Mouse (Mus musculus) cerebellum, adult 2 months (tissue): ENCODE measurements around the gene Olfm2. TPM values are rescaled to one million over a fixed set of nuclear protein-coding genes. Genes with fewer than 3 reads are reported as not detected.
A peak's percentile ranks its signal among the peaks of the same experiment; 100 is the strongest.

Experiments
- DNase-seq, 2 experiments: peaks; one replicate each; pipeline ENCODE4 v3.0.0; 2021
- H3K27ac ChIP-seq: fragments of 200-500 bp; 2 replicates; pipeline ENCODE4 v1.5.1; 2012; ENCODE audit warnings: low read length, control low read depth, inconsistent platforms; ENCODE audit not compliant: insufficient read depth
- H3K27me3 ChIP-seq: fragments of 200-500 bp; 2 replicates; pipeline ENCODE4 v1.6.1; 2012; ENCODE audit warnings: inconsistent platforms, mild to moderate bottlenecking, low read length, moderate library complexity; ENCODE audit not compliant: control insufficient read depth, insufficient read depth
- H3K4me1 ChIP-seq: fragments of 200-500 bp; 2 replicates; pipeline ENCODE4 v1.6.1; 2011; ENCODE audit warnings: low read length; ENCODE audit not compliant: control insufficient read depth, insufficient read depth
- H3K4me3 ChIP-seq: fragments of 200-500 bp; replicated peaks from 2 replicates; pipeline ENCODE3; 2011; ENCODE audit warnings: mild to moderate bottlenecking, low read depth, low read length, control low read depth; ENCODE audit not compliant: insufficient read depth
- CTCF ChIP-seq: fragments of 200-500 bp; IDR thresholded peaks from 2 replicates; pipeline ENCODE4 v1.5.1; 2011; ENCODE audit warnings: low read depth, mild to moderate bottlenecking, control low read depth, low read length, moderate library complexity, borderline replicate concordance; ENCODE audit not compliant: insufficient read depth
- POLR2A ChIP-seq: fragments of 200-500 bp; IDR thresholded peaks from 2 replicates; pipeline ENCODE4 v1.6.1; 2011; ENCODE audit warnings: low read length, control low read depth, borderline replicate concordance; ENCODE audit not compliant: insufficient read depth
- WGBS: fragments of 180-500 bp; shearing (Covaris S2); methylation state at CpG from one replicate; pipeline ENCODE4 v1.1.7; 2018; 5-methylcytosine and 5-hydroxymethylcytosine counted together
- polyA plus RNA-seq: library from polyadenylated mRNA; depleted of rRNA; stranded (reverse); fragments of >200 nt; gene quantifications from 2 replicates; pipeline ENCODE4 v1.2.3, GENCODE M21; 2012

The Olfm2 gene
- polyA plus RNA-seq, 1 experiment = 54.1 TPM

DNA sequence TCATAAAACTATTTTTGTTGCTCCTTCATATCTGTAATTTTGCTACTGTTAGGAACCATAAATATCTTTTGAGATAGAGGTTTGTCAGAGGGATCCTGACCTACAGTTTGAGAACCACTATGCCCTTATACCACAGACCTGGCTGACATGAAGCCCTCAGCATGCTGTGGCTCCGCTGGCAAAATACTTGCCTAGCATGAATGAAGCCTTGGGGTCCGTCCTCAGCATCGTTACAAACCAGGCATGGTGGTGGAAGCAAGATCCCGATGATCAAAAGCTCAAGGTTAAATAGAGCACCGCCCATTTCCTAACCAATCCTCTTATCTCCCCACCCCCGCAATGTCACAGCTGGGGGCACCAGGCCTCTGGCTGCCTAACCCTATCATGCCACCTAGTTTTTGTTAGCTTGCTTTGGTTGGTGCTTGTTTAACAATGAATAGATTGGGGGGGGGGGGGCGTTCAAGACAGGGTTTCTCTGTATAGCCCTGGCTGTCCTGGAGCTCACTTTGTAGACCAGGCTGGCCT, 79.6 kb downstream of the Olfm2 start:
- no peaks in the 10 kb centered on the region for H3K4me1 ChIP-seq
- DNase-seq = no peak
- H3K27me3 ChIP-seq = no peaks in the 10 kb centered on the region
- 17% methylated on average over 7 of the region's 7 CpGs for WGBS
- TF ChIP-seq CTCF (no peak), POLR2A (no peak)
- H3K27ac ChIP-seq = no peak overlapping the region
- no peak overlapping the region for H3K4me3 ChIP-seq

DNA sequence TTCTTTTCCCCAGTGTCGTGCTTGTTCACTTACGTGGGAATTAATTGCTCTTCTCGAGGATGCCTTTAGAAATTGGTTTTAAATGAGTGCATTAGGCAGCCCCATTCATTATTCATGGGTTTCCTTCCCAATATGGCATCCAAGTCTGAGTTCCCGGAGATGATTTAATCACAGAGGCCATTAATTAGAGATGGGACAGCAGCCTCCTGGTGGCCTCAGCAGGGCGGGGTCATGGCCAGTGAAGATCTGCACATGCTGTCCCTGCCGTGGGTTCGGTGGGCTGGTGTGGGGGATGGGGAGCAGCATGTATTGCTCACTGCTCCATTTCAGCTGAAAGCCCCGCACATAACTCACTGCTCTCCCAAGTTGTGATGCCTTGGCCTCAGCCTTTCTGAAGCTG, 80.2 kb downstream of the Olfm2 start:
- WGBS = 33% methylated on average over 8 of the region's 8 CpGs
- H3K27ac ChIP-seq = no peak overlapping the region
- H3K4me1 ChIP-seq = no peaks in the 10 kb centered on the region
- no peak overlapping the region for H3K4me3 ChIP-seq
- no peak for TF ChIP-seq POLR2A
- DNase-seq = no peak
- H3K27me3 ChIP-seq = no peaks in the 10 kb centered on the region

DNA sequence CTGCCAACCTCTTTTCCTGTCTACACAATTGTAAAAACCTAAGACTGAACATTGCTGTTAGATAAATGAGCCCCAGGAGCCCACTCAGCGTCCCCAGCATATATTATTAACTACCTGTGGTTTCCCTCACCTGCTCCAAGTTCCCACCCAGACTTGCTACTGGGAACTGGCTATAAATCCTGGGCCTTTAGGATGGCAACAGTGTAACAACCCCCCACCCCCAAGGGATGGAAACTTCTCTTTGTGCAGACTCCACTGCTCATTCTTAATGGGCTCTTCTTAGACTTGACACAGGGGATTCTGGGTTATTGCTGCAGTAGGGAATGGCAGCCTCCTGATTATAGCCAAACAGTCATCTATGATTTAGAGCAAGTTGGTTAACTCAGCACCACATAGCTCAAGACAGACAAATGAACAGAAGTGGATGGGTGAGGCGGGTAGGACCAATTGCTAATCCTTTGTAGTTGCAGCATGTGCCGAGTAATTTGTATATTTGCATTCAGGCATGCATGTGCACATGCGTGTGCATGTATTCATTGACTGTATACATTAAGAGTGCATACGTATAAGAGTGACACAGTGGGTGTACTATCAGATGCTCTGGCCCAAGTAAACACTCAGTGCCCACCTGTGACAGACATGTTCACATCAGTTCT, 81.0 kb downstream of the Olfm2 start:
- TF ChIP-seq CTCF (no peak), POLR2A (no peak)
- DNase-seq = no peak
- Histone ChIP-seq H3K27me3 (no peaks in the 10 kb centered on the region), H3K4me3 (no peak overlapping the region), H3K4me1 (no peaks in the 10 kb centered on the region), H3K27ac (no peak overlapping the region)
- 80% methylated on average over 5 of the region's 5 CpGs for WGBS

DNA sequence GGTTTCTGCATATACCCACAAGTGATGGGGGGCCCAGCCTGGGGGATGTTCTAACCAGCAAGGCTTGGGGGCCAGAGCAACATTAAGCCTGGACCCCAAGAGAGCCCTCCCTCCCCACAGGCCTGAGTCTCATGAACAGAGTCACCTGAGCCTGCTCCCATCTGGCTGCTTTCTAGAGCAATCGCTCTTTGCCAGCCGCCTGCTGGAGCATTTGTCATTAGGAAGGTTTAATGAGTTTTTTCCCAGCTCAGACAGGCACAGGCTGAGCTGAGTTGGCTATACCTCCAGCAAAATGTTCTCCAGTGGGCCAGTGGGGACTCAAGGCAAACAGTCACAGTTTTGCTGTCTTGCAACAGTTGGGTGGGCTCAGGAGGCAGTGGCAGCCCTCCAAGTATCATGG, 81.8 kb downstream of the Olfm2 start:
- no peak for TF ChIP-seq POLR2A
- TF ChIP-seq CTCF = no peak
- WGBS = 26% methylated on average over 2 of the region's 2 CpGs
- H3K27me3 ChIP-seq = no peaks in the 10 kb centered on the region
- no peak overlapping the region for H3K27ac ChIP-seq
- no peaks in the 10 kb centered on the region for H3K4me1 ChIP-seq
- DNase-seq = no peak
- no peak overlapping the region for H3K4me3 ChIP-seq

DNA sequence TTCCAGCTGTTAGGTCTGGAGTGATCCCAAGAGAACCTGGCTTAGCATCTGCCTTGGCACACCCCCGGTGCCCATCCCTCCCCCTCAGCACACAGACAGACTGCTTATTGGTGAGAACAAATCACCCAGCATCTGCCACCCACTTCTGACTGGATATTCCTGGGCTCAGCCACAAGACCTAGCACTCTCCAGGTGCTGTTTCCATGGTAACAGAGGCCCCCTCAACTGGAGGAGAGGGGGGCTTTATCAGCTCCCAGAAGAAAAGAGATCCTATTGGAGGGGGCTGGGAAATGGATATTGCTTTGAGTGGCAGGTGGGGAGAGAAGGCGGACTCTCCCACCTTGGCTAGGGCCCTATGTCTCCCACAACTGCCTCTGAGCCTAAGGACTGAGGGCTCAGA, 82.2 kb downstream of the Olfm2 start:
- 59% methylated on average over 2 of the region's 2 CpGs for WGBS
- TF ChIP-seq POLR2A = no peak

DNA sequence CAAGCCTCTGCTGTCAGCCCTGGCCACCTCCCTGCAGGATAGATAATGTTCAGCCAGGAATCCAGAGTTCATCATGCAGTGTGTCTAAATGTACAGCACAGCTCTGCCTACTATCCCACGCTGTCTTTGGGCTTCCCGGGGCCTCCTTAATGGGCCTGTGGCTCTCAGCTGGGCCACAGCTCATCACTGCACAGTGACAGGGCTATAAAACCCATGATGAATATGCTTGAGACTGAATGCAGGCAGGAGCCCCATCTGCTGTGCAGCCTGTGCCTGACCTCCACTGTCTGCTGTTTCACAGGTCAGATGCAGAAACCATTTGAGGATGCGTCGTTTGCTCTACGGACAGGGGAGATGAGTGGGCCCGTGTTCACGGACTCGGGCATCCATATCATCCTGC, 83.3 kb downstream of the Olfm2 start:
- Histone ChIP-seq H3K27ac (no peak overlapping the region), H3K4me1 (no peaks in the 10 kb centered on the region; the same call in 1 of the 2 replicates), H3K27me3 (no peaks in the 10 kb centered on the region), H3K4me3 (no peak overlapping the region)
- TF ChIP-seq POLR2A (no peak), CTCF (no peak)
- 81% methylated on average over 8 of the region's 8 CpGs for WGBS
- no peak for DNase-seq

More for the DNA sequence above, 82.2 kb downstream of the Olfm2 start:
- no peak overlapping the region for H3K27ac ChIP-seq
- H3K27me3 ChIP-seq = no peaks in the 10 kb centered on the region
- no peak overlapping the region for H3K4me3 ChIP-seq
- no peaks in the 10 kb centered on the region for H3K4me1 ChIP-seq
- no peak for DNase-seq

DNA sequence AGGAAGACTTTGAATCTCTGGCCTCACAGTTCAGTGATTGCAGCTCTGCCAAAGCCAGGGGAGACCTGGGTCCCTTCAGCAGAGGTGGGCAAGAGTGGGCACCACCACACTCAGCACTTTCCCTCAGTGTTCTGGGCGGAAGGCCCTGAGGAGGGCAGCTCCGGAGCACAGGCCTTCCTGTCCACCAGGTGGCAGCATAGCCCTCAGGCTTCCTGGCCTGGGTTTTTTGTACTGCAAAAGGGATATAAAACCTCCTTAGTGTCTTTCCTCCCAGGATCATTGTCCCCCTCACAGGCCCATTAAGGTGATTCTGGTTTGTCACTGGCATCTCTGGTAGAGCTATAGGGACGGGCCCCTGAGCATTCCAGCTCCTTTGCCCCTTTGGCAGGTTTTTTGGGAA, 83.8 kb downstream of the Olfm2 start:
- H3K4me1 ChIP-seq = peaks cover 5% of the 10 kb centered on the region
- 41% methylated on average over 3 of the region's 3 CpGs for WGBS
- DNase-seq = peak; percentile 47 to 67
- H3K27me3 ChIP-seq = no peaks in the 10 kb centered on the region
- no peak overlapping the region for H3K4me3 ChIP-seq
- TF ChIP-seq POLR2A (no peak), CTCF (peak; percentile 80)
- no peak overlapping the region for H3K27ac ChIP-seq

DNA sequence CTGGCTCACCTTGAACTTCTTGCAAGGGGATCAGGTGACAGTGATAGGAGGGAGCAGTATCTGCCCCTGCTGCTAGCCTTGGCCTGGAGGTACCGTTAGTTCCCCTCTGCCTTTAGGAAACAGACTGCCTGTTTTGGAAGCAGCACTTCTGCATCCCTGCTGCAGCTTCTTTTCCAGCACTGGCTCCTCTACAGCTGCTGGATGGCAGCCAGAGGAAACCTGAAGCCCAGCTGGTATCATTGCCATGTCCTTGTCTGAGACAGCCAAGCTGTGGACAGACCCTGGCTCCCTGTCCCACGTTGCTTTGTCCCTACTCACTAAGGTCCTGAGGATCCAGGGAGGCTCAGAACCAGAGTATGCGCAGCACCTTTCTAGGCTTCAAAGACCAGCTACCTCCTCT, 88.6 kb downstream of the Olfm2 start:
- 28% methylated on average over 3 of the region's 3 CpGs for WGBS
- Histone ChIP-seq H3K27ac (no peak overlapping the region; the same call in 1 of the 2 replicates), H3K4me3 (no peak overlapping the region), H3K27me3 (no peaks in the 10 kb centered on the region), H3K4me1 (peaks cover 9% of the 10 kb centered on the region)
- TF ChIP-seq CTCF (no peak), POLR2A (no peak)
- peak; percentile 42 to 44 for DNase-seq

DNA sequence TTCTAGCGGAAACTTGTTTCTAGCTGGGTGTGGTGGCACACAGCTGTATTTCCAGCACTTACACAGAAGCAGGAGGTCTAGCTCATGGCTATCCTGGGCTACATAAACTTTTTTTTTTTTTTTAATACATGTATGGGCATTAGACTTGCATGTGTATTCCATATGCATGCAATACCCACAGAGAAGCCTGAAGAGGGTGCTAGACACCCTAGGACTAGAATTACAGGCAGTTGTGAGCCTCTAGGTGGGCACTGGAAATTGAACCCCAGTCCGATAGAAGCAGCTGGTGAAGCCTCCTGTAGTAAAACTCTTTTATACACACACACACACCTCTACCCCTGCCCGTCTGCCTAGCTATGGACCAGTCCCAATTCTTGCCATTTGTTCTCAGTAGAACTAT, 92.3 kb downstream of the Olfm2 start:
- Histone ChIP-seq H3K27me3 (no peaks in the 10 kb centered on the region), H3K4me1 (peaks cover 9% of the 10 kb centered on the region), H3K27ac (no peak overlapping the region), H3K4me3 (no peak overlapping the region)
- WGBS = 91% methylated on average over 3 of the region's 3 CpGs
- TF ChIP-seq POLR2A (no peak), CTCF (no peak)
- no peak for DNase-seq
